Mouse (Mus musculus) activated CD4-positive, CD25-positive, alpha-beta regulatory T cell, adult 4 months (primary cell): ENCODE data around the gene Tanc2. TPM values are rescaled to one million over a fixed set of nuclear protein-coding genes. Genes with fewer than 3 reads are reported as not detected.

Experiments
- ATAC-seq: one replicate; pipeline ENCODE4 v1.8.0; 2017
- polyA plus RNA-seq, 2 experiments: library from polyadenylated mRNA; unstranded; fragments of 100-300 nt; shearing (Covaris generic); gene quantifications; one replicate each; pipeline ENCODE4 v1.2.1; 2017

Tanc2 gene
- polyA plus RNA-seq, 2 experiments from 2014 or later: 0.41 to 0.48 TPM

- ATAC-seq: no peak
Observed at GRCm38 (mm10) chr11:105955815-105956430, 366.1 kb downstream of the Tanc2 start.

DNA sequence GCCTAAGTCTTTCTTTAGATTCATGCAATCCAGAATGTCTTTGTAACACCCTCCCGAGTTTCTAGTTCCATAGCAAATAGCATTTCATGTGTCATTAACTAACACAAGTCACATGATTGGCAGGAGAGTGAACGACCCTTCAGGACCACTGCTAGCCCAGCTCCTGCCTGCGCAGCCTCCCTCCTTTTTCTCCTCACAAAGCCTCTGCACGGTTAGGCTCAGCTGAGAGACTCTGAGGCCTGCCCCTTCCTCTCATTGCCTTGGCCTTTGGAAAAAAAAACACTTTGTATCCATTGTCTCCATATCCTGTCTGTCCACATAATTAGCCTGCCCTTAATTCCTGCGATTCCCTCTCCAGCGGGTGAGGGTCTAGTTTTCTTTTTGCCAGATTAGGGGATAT, 367.7 kb downstream of the Tanc2 start:
- ATAC-seq: no peak

- ATAC-seq: no peak
Observed at GRCm38 (mm10) chr11:105958566-105958965, 368.8 kb downstream of the Tanc2 start.

DNA sequence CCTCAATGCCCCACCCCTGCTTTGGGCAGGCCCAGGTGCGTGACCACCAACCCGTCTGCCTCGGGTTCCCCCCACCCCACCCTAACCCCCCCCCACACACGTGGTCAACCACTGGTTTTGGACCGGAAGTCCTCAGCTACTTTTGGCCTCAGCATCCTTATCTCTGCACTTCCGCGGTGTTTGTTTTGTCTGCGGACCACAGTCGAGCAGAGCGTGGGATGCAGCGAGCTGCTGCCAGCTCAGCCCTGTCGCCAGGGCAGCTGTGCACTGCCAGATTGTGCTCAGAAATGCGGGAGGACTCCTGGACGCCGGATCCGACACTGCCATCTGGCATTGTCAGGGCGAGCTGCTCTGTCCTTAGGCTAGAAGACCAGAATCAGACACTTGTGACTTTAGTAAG, 369.6 kb downstream of the Tanc2 start:
- no peak for ATAC-seq

- no peak for ATAC-seq
Observed at GRCm38 (mm10) chr11:105964691-105965090, 374.9 kb downstream of the Tanc2 start.

DNA sequence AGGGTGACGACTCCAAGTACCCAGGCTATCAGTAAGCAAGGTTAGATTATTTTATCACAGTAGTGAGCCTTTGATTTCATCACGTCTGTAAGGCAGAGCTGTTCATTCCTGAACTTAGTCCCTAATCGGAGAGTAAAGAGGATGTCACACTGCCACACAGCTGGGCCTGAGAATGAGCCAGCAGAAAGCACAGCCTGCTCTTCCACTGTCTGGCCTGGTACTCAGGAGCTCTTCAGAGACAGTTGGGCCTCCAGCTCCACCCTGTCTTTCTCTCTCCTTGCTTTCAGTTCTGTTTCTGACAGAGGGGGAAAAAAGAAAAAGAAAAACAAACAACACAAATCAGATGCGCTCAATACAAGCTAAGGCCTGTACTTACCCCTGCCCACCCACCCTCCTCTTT, 376.5 kb downstream of the Tanc2 start:
- ATAC-seq: no peak

DNA sequence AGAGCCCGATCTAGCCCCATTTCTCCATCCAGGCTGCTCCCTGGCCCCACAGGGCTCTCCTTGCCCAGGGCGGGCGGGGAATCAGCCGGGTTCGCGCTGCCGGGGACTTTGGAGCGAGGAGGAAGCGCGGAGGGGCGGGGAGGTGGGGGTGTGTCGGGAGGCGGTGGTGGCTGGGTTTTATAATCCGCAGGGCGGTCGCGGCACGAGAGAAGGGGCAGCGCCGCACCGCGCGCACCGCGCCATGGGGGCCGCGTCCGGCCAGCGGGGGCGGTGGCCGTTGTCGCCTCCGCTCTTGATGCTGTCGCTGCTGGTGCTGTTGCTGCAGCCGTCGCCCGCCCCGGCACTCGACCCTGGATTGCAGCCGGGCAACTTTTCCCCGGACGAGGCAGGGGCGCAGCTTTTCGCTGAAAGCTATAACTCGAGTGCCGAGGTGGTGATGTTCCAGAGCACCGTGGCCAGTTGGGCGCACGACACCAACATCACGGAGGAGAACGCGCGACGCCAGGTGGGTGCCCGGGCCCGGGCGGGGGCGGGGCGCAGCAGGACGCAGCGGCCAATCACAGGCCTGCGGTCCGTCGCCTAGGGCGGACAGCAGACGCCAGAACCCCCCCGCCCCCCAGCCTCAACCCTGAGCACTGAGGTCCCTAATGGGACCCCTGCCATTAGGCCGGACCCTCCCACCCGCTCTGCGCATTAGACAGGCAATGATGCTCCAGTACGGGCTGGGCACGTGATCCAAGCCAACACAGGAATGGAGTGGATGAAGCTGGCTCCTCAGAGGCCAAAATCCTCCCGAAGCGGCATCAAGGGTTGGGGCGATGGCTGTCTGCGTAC, 378.2 kb downstream of the Tanc2 start, which contains the start of gene Ace:
TSS of gene Ace (plus strand) at position 205 of the 834 bp plus-strand sequence.
- ATAC-seq: no peak

GRCm38 (mm10) chr11:105968948-105969347, 379.2 kb downstream of the Tanc2 start:
- no peak for ATAC-seq

GRCm38 (mm10) chr11:105969516-105969915, 379.7 kb downstream of the Tanc2 start:
- ATAC-seq: no peak

DNA sequence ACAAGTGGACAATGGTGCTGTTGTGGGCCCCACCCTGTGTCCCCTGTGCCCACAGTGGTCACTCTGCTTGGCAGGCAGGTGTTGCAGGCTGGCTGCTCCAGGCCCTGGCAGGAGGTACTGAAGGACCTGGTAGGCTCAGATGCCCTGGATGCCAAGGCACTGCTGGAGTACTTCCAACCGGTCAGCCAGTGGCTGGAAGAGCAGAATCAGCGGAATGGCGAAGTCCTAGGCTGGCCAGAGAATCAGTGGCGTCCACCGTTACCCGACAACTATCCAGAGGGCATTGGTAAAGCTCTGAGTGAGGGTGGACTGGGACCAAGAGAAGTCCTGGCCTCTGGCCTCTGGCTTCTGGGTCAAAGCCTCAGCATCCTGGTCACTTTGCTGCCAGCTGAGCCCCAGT, 384.8 kb downstream of the Tanc2 start:
- ATAC-seq: no peak

DNA sequence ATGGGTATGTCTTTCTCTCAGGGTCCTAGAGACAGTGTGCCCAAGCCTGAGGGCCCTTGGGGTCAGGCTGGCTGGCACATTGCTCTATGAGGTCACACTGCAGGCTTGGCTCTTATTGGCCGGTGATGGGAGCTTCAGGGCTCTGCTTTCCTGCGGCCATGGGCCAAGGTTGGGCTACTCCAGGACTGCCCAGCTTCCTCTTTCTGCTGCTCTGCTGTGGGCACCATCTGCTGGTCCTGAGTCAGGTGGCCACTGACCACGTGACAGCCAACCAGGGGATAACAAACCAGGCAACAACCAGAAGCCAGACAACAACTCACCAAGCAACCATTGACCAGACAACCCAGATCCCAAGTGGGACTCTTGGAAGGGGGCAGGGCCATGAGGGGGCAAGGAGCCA, 385.3 kb downstream of the Tanc2 start:
- ATAC-seq: no peak

GRCm38 (mm10) chr11:105975636-105976035, 385.9 kb downstream of the Tanc2 start:
- ATAC-seq: no peak

DNA sequence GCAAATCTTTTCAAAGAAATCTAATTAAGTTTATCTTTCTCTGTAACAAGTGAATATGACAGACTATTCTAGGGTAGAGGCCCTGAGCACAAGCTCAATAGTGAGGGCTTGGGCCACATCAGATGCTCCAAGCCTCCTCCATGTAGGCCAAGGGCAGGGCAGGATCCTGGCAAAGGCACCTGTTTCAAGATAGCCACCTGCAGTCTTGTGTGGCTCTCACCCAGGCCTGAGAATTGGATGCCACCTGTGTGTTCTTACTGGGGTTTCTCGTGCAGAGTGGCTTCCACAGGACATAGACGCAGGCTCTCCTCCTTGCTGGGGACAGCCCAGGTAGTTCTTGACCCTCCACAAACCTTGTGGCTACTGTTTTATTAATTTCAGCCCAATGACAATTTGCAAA, 388.4 kb downstream of the Tanc2 start:
- ATAC-seq: no peak

DNA sequence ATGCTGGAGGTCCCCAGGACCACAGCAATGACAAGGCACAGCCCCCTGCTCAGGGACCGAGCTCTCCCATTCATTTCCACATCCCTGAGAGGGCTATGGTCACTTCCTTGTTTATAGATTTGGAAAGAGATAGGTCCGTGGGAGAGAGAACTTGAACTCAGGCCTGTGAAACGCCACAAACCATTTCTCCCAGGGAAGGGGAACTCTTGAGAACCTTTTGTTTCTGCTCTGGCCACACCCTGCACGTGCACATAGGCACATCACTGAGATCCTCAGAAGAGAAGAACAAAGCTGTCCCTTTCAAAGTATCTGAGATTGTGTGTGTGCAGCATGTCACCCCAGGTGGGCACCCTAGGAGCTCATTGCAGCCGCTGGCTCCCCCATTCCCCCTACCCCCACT, 388.8 kb downstream of the Tanc2 start:
- no peak for ATAC-seq

Other genes with a start within 250 kb of the Tanc2 start
- gene March10, start 133.3 kb upstream of the Tanc2 start, polyA plus RNA-seq: not detected